Mouse (Mus musculus): ENCODE data around the gene Slc51b. TPM values are rescaled to one million over a fixed set of nuclear protein-coding genes. Genes with fewer than 3 reads are reported as not detected.

Gene Slc51b
- polyA plus RNA-seq, 1 experiment from 2014 or later: not detected

DNA sequence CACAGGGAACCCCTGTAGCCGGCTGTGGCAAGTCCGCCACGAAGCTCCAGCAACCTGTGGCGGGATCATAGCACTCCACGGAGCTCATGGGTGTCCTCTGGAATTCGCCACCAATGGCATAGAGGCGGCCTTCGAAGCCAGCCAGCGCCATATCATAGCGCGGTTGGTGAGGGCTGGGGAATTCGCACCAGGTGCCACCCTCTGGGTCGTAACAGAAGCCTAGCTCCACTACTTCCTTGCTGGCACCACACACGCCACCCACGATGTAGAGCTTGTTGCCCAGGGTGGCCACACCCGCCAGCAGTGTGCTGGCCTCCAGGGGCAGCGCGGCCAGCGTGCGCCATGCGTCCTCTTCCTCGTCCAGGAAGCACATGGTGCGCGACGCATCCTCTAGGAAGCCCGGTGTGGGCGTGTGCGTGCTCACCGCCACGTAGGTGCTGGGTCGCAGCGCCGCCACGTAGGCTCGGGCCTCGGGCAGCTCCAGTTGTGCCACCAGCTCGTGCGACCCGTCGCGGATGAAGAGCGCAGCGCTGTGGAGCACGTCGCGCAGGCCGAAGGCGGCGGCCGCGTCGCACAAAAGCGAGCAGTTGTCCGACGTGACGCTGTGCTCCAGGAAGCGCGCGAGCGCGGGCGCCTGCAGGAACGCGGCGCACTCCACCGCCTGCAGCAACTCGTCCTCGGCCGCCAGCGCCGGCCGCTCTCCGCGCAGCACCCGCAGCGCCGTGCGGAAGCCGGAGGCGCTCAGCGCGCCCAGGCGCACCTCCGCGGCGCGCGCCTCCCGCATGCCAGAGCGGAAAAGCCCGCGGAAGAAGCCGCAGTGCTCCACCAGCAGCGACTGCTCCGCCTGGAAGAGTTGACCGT is 31.8 kb downstream of the Slc51b start:
- Histone ChIP-seq H3K4me1 (ENCODE audit: control insufficient read depth, insufficient read depth, low read length) (0 out of 2 replicates have a peak, but pooled peaks cover 4% of the 10 kb centered on the region), H3K27me3 (ENCODE audit: control insufficient read depth, insufficient read depth, low read length) (peaks cover 29% of the 10 kb centered on the region), H3K27ac (ENCODE audit: low read depth, low read length) (no peak overlapping the region), H3K4me2 (ENCODE audit: low read depth) (peak overlapping the region; percentile 46), H3K9ac (ENCODE audit: low read length) (peak overlapping the region; percentile 22), H3K9me3 (ENCODE audit: control insufficient read depth, low read length) (no peaks in the 10 kb centered on the region), H3K4me3 (ENCODE audit: low read depth, low read length) (peak overlapping the region; percentile 34), H3K36me3 (ENCODE audit: control insufficient read depth, insufficient read depth, low read length) (no peaks in the 10 kb centered on the region)
- WGBS: 16% methylated on average over 88 of the region's 96 CpGs
- DNase-seq (ENCODE audit: low spot score) (peak; percentile 46), ATAC-seq (ENCODE audit: insufficient read depth, low FRiP score, low TSS enrichment) (no peak)

DNA sequence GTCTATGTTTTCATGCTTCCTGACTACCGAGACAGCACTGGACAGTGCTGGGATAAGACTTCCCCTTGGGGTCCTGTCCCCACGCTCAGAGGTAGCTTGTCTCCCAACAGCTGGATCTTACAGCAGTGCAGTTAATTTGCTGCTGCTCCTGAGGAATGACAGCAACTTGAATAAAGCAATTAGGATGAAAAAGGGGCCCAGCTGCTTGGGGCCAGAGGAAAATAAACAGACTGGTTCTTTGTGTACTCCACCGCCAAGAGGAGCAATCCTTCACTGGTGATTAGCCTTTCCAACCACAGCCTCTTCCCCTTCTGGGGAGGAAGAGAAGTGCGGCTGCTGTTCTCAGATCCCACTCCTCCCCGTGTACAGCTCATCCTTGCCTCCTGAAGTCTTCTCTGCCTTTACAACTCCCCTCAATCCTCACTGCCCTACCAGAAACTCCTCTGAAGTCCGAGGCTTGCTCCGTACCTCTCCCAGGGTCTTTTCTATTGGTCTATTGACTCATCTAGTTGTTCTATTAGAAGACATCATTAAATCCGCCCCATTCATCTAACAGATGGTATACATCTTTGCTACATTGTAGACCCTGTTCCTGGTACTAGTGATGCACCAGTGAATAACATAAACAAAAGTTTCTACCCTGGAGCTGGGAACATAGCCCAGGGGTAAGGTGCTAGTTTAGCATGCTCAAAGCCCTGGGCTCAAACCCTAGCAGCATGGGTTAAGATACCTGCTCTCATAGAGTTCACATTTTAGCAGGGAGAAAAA is 36.2 kb downstream of the Slc51b start:
- H3K4me3 ChIP-seq (ENCODE audit: low read depth, low read length): no peak overlapping the region
- ATAC-seq (ENCODE audit: insufficient read depth, low FRiP score, low TSS enrichment): no peak
- H3K4me2 ChIP-seq (ENCODE audit: low read depth): no peak overlapping the region
- H3K36me3 ChIP-seq (ENCODE audit: control insufficient read depth, insufficient read depth, low read length): no peaks in the 10 kb centered on the region
- H3K27ac ChIP-seq (ENCODE audit: low read depth, low read length): no peak overlapping the region
- H3K9me3 ChIP-seq (ENCODE audit: control insufficient read depth, low read length): no peaks in the 10 kb centered on the region
- WGBS: 17% methylated on average over 8 of the region's 8 CpGs
- peaks cover 17% of the 10 kb centered on the region for H3K27me3 ChIP-seq (ENCODE audit: control insufficient read depth, insufficient read depth, low read length)
- DNase-seq (ENCODE audit: low spot score): peak; percentile 32
- H3K9ac ChIP-seq (ENCODE audit: low read length): no peak overlapping the region
- 0 out of 2 replicates have a peak, but pooled peaks cover 4% of the 10 kb centered on the region for H3K4me1 ChIP-seq (ENCODE audit: control insufficient read depth, insufficient read depth, low read length)

DNA sequence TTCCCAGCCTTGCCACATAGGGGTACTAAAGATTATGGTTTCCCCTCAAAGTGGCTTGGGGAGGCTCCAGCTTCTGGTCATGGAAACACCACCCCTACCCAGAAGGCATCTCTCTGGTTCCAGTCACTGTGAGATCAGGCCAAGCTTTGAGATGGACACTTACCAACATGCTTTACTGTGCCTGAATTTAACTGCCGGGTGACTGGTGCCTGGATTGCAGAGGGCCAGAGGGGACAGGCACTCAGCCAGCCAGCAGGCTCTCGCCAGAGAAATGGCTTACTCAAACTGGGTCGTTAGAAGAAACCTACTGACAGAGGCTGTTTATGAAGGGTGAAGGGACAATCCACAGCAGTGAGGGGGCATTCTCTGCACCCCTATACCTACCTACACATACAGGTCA is 38.5 kb downstream of the Slc51b start:
- no peak overlapping the region for H3K4me2 ChIP-seq (ENCODE audit: low read depth)
- no peaks in the 10 kb centered on the region for H3K4me1 ChIP-seq (ENCODE audit: control insufficient read depth, insufficient read depth, low read length)
- H3K27ac ChIP-seq (ENCODE audit: low read depth, low read length): no peak overlapping the region
- H3K36me3 ChIP-seq (ENCODE audit: control insufficient read depth, insufficient read depth, low read length): no peaks in the 10 kb centered on the region
- no peak overlapping the region for H3K4me3 ChIP-seq (ENCODE audit: low read depth, low read length)
- DNase-seq (ENCODE audit: low spot score) (no peak), ATAC-seq (ENCODE audit: insufficient read depth, low FRiP score, low TSS enrichment) (no peak)
- H3K9me3 ChIP-seq (ENCODE audit: control insufficient read depth, low read length): no peaks in the 10 kb centered on the region
- H3K27me3 ChIP-seq (ENCODE audit: control insufficient read depth, insufficient read depth, low read length): no peaks in the 10 kb centered on the region
- WGBS: 55% methylated on average over 3 of the region's 3 CpGs
- H3K9ac ChIP-seq (ENCODE audit: low read length): no peak overlapping the region

DNA sequence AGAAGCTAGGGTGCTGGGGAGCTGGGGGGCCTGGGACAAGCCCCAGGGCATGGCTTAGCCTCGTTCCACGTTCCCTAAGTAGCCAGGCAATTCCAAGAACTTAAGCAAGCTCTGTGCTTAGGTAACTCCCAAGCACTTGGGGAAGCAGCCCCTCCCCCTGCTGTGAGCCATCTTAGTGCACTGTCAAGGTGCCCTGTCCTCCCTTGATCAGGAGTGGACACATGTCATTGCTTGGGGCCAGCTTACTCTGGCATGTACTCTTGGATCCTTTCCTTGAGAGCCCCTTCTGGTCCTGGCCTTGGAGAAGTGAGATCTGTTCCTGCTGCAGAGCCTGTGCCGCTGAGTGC is 40.0 kb downstream of the Slc51b start:
- no peak overlapping the region for H3K27ac ChIP-seq (ENCODE audit: low read depth, low read length)
- H3K9ac ChIP-seq (ENCODE audit: low read length): no peak overlapping the region
- DNase-seq (ENCODE audit: low spot score) (no peak), ATAC-seq (ENCODE audit: insufficient read depth, low FRiP score, low TSS enrichment) (no peak)
- H3K36me3 ChIP-seq (ENCODE audit: control insufficient read depth, insufficient read depth, low read length): no peaks in the 10 kb centered on the region
- no peaks in the 10 kb centered on the region for H3K4me1 ChIP-seq (ENCODE audit: control insufficient read depth, insufficient read depth, low read length)
- H3K27me3 ChIP-seq (ENCODE audit: control insufficient read depth, insufficient read depth, low read length): no peaks in the 10 kb centered on the region
- WGBS: 59% methylated on average over 3 of the region's 3 CpGs
- H3K4me3 ChIP-seq (ENCODE audit: low read depth, low read length): no peak overlapping the region
- H3K4me2 ChIP-seq (ENCODE audit: low read depth): no peak overlapping the region
- H3K9me3 ChIP-seq (ENCODE audit: control insufficient read depth, low read length): no peaks in the 10 kb centered on the region

DNA sequence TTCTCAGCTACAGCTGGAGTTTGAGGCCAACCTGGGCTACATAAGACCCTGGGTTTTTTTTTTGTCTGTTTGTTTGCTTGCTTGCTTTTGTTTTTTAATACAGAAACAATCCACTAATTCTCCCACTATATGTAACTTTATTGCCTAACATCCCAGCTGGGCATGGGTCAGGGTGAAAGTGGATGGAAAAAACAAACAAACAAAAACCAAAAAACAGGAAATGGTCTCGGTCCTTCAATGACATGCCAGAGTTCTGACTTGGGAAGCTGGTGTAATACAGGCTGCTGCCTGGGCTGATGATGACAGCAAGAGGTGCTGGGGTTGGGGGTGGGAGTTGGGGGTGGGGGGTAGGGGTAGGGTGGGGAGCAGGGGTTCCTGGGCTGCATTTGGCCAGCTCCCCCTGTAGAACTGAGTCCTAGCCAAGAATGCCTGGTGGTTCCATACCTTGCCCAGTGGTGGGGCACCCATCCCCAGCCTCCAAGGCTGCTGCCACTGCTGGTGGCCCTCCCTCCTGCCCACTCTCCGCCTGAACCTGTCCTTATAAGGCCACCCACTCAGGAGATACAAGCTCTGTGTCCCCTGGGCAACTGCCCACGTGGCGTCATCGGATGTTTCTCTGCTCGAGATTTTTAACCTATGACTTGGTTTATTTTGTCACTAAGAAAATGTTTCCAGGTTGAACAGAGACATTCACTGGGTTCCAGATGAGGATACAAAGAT is 40.6 kb downstream of the Slc51b start:
- Histone ChIP-seq H3K4me1 (ENCODE audit: control insufficient read depth, insufficient read depth, low read length) (no peaks in the 10 kb centered on the region), H3K36me3 (ENCODE audit: control insufficient read depth, insufficient read depth, low read length) (no peaks in the 10 kb centered on the region), H3K27ac (ENCODE audit: low read depth, low read length) (no peak overlapping the region), H3K27me3 (ENCODE audit: control insufficient read depth, insufficient read depth, low read length) (no peaks in the 10 kb centered on the region), H3K4me3 (ENCODE audit: low read depth, low read length) (no peak overlapping the region), H3K9me3 (ENCODE audit: control insufficient read depth, low read length) (no peaks in the 10 kb centered on the region), H3K4me2 (ENCODE audit: low read depth) (no peak overlapping the region), H3K9ac (ENCODE audit: low read length) (no peak overlapping the region)
- WGBS: 86% methylated on average over 6 of the region's 6 CpGs
- no peak for ATAC-seq (ENCODE audit: insufficient read depth, low FRiP score, low TSS enrichment)
- no peak for DNase-seq (ENCODE audit: low spot score)

DNA sequence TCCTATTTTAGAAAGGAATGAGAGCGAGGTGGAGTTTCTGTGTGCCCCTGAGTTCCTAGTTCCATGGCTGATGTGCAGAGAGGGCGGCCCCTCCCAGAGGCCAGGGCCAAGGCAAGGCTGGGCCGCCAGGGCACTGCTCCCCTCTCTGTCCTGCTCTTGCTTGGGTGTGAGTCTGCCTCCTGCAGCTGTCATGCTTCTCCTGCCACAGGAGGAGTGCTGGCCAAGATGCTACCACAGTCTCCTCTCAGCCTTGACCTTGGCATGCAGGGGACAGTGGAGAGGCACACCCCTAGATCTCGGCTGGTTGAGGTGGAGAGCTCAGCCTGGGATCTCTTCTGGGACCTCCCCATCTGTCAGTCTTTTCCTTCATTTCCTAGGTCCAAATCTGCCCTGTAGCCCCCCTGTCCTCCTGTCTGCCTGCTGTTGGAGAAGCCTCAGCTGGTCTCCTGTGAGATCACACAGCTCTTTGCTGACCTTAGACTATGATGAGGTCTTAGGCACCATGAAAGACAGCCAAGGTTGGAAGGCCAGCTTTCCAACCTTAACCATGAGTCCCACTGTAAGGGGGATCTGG is 41.7 kb downstream of the Slc51b start:
- H3K27ac ChIP-seq (ENCODE audit: low read depth, low read length): no peak overlapping the region
- H3K9me3 ChIP-seq (ENCODE audit: control insufficient read depth, low read length): no peaks in the 10 kb centered on the region
- no peaks in the 10 kb centered on the region for H3K27me3 ChIP-seq (ENCODE audit: control insufficient read depth, insufficient read depth, low read length)
- no peak overlapping the region for H3K4me2 ChIP-seq (ENCODE audit: low read depth)
- ATAC-seq (ENCODE audit: insufficient read depth, low FRiP score, low TSS enrichment) (no peak), DNase-seq (ENCODE audit: low spot score) (no peak)
- no peaks in the 10 kb centered on the region for H3K36me3 ChIP-seq (ENCODE audit: control insufficient read depth, insufficient read depth, low read length)
- no peak overlapping the region for H3K9ac ChIP-seq (ENCODE audit: low read length)
- H3K4me1 ChIP-seq (ENCODE audit: control insufficient read depth, insufficient read depth, low read length): no peaks in the 10 kb centered on the region
- WGBS: 79% methylated on average over 4 of the region's 4 CpGs
- no peak overlapping the region for H3K4me3 ChIP-seq (ENCODE audit: low read depth, low read length)

DNA sequence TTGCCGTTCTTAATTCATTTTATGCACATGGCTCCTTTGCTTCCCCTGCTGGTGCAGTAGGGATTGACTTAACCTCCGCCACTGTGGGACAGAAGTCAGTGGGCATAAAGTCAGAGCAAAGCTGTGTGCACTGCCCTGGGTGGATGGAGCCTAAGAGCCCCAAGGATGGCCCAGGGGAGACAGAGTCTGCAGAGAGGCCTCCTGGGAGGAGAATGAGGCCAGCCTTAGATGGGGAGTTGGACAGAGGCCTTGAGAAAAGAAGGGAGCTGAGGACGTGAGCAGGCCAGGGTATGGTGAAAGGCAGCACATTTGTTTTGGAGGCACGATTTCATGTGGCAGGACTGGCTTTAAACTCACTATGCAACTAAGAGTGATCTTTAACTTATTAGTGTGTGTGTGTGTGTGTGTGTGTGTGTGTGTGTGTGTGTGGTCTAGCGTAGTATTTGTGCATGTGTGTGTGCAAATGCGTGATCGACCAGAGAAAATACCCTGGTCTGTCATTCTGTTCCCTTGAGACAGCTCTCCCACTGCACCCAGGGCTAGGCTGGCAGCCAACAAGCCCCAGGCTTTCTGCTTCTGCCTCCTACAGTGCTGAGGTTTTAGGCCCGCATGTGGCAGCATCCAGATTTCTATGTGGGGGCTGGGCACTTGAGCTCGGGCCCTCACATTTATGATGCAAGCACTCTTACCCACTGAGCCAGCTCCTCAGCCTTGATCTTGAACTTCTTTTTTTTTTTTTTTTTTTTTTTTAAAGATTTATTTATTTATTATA is 47.4 kb downstream of the Slc51b start:
- WGBS: 87% methylated on average over 9 of the region's 9 CpGs
- Histone ChIP-seq H3K9me3 (ENCODE audit: control insufficient read depth, low read length) (no peaks in the 10 kb centered on the region), H3K27me3 (ENCODE audit: control insufficient read depth, insufficient read depth, low read length) (no peaks in the 10 kb centered on the region), H3K4me2 (ENCODE audit: low read depth) (no peak overlapping the region), H3K27ac (ENCODE audit: low read depth, low read length) (no peak overlapping the region), H3K9ac (ENCODE audit: low read length) (no peak overlapping the region), H3K36me3 (ENCODE audit: control insufficient read depth, insufficient read depth, low read length) (no peaks in the 10 kb centered on the region; the same call in 1 of the 2 replicates), H3K4me1 (ENCODE audit: control insufficient read depth, insufficient read depth, low read length) (no peaks in the 10 kb centered on the region), H3K4me3 (ENCODE audit: low read depth, low read length) (no peak overlapping the region)
- DNase-seq (ENCODE audit: low spot score): no peak
- no peak for ATAC-seq (ENCODE audit: insufficient read depth, low FRiP score, low TSS enrichment)

Data from neural tube, embryonic 11.5 days (tissue).